Mouse (Mus musculus) T-helper 1 cell (primary cell): Measurements from ENCODE around the gene Jph3.

ENCODE experiments used
- in situ Hi-C: fragments of 300-600 bp; cut with MboI, MseI; formaldehyde crosslinking; loops from one replicate; pipeline ENCODE4 v1.15.1; 2025; ENCODE audit warnings: high pct_unique_total_duplicates

Gene Jph3

GRCm38 (mm10) chr8:121729323-121729722 lies at the start of gene Jph3:
TSS of gene Jph3 (plus strand) at chr8:121729623.
- in situ Hi-C loops = no loop called here

- in situ Hi-C loops = loop anchor here (10.0 kb wide), 1 partner anchor 844 kb away; no protein-coding TSS in a partner anchor
Observed at GRCm38 (mm10) chr8:121680896-121681295, 48.5 kb upstream of the Jph3 start.

DNA sequence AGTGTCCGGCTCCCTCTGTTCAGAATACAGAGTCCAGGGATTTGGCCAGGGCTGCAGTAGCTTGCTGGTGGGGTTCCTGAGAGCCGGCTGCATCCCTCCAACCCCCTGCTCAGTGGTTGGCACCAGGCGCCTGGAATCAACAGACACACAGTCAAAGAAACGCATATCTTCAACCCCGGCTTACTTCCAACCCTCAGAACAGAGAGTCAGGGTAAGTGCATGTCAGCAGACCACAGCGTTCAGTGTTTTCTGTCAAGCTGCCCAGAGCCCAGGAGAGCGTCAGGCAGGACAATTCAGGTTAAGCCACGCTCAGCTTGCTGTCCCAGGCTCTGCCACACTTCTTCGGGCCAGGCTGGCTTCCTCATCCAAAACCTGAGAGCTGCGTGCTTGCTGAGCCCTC lies 48.0 kb upstream of the Jph3 start:
- in situ Hi-C loops = loop anchor here (10.0 kb wide), 1 partner anchor 843 kb away; no protein-coding TSS in a partner anchor

DNA sequence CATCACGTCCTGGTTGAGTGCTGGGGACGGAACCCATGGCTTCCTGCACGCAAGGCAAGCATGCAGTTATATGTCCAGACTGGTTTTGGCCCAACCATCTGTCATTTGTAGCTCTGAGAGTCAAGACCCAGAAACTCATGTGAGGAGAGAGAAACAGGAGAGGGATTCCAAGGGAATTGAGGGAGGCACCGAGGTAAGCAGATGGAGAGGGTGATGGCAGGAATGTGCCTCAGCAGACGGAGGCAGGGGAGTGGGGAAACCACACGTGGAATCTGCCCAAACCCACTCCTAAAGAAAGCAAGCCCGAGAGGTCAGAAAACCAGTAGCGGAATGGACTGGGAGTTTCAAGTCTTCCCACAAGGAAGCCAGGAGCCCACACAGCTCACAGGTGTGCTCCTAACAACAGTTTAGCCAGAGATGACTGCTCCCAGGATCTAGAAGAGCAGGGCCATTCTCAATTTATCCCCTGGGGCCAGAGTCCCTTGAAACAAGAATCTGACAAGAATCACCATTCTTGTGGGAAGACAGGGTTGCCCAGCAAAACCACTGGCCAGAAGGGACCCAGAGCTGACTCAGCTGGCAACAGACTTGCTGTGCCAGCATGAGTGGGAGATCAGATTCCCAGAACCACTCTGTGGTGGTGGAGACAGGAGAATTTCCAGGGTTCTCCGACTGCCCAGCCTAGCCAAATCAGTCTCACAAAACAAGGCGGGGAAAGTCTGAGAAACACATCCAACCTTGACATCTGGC lies 46.2 kb upstream of the Jph3 start:
- in situ Hi-C loops = loop anchor here (10.0 kb wide), 1 partner anchor 842 kb away; no protein-coding TSS in a partner anchor

DNA sequence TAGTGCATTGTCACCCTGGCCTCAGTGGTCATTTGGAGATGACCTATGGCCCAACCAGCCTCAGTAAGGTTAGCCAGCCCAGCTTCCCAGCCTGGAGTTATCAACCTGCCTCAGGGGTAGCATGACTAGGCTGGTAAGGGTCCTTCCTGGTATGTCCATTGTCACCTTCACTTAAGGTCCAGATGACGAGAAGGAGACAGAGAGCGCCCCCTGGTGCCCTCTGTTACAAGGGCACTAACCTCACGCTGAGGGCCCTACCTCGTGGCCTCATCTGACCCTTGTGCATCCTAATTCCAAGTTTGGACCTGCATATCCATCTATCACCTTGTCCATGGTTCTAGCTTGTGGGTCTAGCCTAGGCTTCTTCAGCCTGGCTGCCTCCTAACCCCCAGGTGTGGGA lies 44.0 kb upstream of the Jph3 start:
- in situ Hi-C loops = loop anchor here (10.0 kb wide), 1 partner anchor 839 kb away; no protein-coding TSS in a partner anchor

DNA sequence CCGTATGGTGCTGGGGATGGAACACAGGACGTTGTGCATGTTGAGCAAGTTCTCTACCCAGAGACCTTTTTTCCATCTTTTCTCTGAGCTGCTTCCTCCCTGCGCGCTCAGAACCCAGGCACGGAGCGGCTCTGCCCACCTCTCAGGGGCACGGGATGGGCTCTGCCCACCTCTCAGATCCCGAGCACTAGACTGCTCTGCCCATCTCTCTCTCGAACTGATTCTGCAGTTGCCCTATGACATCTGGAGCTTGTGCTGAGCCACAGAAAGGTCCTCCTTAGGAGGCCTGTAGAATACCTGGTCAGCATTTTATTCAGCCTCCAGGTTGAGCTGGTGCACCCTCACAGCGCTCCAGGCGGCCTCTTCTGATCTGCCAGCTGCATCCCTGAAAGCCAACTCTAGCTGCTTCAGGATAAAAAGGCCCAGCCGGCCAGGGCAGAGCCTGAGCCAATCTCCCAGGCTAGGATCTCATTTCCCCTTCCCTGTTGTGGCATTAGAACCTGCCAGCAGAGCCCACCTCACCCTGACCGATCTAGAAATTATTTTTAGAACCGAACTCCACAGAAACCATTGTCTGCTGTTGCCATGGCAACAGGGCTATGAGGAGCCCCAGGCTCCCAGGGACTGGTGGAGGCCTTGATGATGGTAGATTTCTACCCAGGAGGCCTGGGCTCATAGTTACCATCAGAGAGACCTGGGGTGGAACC lies 41.8 kb upstream of the Jph3 start:
- in situ Hi-C loops = loop anchor here (10.0 kb wide), 1 partner anchor 837 kb away; no protein-coding TSS in a partner anchor

- in situ Hi-C loops = loop anchor here (10.0 kb wide), 1 partner anchor 836 kb away; no protein-coding TSS in a partner anchor
Observed at GRCm38 (mm10) chr8:121688496-121688895, 40.9 kb upstream of the Jph3 start.

DNA sequence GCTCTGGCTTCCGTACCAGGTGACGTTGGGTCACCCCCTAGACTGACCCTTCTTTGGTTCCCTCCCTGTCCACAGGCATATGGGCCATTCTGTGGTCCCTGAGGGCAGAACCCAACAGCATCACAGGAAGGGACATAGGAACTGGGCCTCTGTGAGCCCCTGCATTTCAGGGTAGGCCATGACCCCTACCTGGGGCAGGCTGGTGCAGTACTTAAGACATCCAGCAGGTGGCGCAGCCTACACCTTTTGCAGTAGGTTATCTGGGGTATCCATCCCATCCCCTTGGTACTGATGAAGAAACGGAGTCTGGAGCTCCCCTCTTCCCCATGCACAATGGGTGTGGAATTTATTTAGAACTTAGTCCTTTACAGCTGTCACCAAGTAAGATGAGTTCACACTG lies 35.0 kb upstream of the Jph3 start:
- in situ Hi-C loops = no loop called here

DNA sequence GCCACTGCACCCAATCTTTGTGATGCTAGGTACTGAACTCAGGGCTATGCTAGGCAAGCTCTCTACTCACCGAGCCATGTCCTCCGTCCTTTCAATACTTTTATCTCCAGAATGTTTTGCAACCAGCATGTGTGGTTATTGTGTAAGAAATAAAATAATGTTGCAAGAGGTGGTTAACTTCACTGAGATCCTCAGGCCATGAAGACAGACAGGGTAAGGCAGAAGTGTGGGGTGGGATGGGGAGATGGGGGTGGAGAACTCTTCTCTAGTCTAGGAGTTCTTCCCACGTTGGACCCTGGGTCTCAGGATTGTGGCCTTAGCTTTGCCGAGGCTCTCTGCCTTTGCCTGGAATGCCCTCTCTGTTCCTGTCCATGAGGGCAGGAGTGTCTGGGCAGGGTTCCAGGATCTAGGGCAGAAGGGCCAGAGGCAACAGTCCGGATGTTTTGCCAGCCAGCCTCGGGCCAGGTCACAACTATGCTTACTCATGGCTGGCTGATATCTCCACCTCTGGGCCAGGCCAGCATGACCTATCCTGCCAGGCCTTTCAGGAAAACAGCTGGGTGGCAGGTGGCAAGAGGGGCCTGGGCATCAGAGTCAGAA lies 33.7 kb upstream of the Jph3 start:
- in situ Hi-C loops = no loop called here

GRCm38 (mm10) chr8:121697735-121698614 lies 31.4 kb upstream of the Jph3 start:
- in situ Hi-C loops = no loop called here

DNA sequence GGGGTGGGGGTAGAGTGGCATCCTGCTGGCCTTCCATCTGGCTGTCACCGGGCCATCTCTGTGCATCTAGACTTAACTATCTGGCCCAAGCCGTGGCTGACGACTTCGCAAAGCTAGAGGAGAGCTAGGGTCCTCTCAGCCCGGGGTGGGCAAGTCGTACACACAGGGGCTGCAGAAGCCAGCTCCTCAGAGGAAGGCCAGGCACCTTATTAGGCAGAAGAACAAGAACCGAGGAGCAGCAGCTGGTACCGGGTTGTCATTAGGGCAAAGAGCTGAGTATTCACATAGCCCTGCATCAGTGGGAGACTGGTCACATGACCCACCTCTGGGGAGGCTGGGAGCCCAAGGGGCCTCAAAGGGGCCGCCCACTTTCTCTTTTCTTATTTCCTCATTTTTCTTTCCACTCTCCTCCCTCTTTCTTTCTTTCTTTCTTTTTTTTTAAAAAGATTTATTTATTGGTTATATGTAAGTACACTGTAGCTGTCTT lies 30.8 kb upstream of the Jph3 start:
- in situ Hi-C loops = no loop called here

GRCm38 (mm10) chr8:121699936-121700335 lies 29.5 kb upstream of the Jph3 start:
- in situ Hi-C loops = loop anchor here (5.0 kb wide), 1 partner anchor 67 kb away; no protein-coding TSS in a partner anchor

DNA sequence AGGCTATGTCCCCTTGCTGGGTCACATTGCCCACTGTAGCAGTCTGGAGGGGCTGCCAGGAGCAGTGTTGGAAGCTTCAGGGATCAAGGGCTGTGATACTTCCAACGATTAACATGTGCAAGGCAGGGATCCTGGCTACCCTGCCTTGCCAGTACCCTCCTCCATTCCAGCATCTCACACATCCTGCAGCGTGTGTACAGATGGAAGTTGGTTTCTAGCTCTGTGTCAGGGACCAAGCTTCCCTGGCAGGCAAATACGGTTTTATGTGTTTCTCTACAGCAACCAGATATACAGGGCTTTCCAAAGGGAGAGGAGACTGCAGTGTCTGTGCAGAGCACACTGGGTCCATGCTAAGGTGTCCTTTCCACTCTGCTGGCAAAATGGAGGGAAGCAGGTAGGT lies 24.2 kb upstream of the Jph3 start:
- in situ Hi-C loops = no loop called here

GRCm38 (mm10) chr8:121706956-121707355 lies 22.5 kb upstream of the Jph3 start:
- in situ Hi-C loops = no loop called here

DNA sequence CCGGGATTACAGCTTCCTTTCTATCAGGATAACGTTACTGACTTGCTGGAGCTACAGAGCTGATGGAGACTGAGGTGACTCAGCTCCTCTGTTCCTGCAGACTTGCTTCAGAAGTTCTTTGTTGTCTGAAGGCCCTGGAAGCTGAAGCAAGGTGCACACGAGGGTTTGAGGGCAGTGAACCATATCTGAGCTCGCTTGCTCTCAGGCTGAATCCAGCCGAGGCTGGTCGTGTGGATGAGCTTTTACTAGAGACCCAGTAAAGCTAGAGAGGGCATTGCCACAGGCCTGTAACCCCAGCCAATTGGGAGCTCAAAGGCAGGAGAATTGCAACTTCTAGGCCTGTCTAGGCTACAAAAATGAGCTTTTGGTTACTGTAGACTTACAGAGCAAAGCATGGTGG lies 21.0 kb upstream of the Jph3 start:
- in situ Hi-C loops = no loop called here

GRCm38 (mm10) chr8:121717502-121717901 lies 11.9 kb upstream of the Jph3 start:
- in situ Hi-C loops = no loop called here

DNA sequence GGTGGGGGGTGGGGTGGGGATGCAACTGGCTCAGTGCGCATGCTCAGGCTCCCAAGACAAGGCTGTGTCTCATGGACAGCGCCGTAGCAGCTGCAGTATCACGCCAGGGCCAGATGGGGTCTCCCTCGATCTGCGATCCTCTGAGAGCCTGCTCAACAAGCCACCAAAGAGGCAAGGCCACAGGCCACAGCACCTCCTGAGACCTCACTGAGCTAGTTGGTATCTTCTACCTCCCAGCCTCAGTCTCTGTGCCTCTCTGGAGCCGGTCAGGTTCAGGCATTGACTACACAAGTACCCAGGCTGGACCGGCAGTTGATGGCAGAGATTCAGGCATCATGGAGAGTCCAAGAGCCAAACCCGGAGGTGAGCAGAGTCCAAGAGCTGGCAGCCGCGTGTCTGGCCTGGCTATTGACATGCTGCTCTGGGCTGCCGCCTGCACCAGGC lies 11.4 kb upstream of the Jph3 start:
- in situ Hi-C loops = no loop called here

GRCm38 (mm10) chr8:121718925-121719324 lies 10.5 kb upstream of the Jph3 start:
- in situ Hi-C loops = no loop called here

GRCm38 (mm10) chr8:121721072-121721471 lies 8.4 kb upstream of the Jph3 start:
- in situ Hi-C loops = no loop called here

- in situ Hi-C loops = no loop called here
Observed at GRCm38 (mm10) chr8:121723846-121724245, 5.6 kb upstream of the Jph3 start.

DNA sequence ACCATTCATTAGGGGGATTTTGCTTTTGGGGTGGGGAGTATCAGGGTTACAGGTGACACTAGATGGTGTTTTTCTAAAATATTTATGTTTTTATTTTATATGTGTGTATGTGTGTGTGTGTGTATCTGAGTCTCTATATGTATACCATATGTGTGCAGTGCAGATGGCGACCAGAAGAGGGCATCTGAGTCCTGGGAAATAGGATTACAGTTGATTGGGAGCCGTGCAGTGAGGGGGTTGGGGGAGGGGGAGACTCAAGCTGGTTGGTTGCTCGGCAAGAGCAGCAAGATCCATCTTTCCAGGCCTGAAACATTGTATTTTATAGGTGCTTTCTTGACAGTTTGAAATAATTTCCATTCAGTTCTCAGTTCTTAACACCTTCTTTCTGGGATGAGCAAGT lies 2.3 kb upstream of the Jph3 start:
- in situ Hi-C loops = no loop called here
